Mouse (Mus musculus): ENCODE data around the gene Cracr2a. TPM values are rescaled to one million over a fixed set of nuclear protein-coding genes. Genes with fewer than 3 reads are reported as not detected.
A peak's percentile ranks its signal among the peaks of the same experiment; 100 is the strongest.
"Not testable (repeated sequence)": the region's sequence is repeated elsewhere in the genome, so short reads cannot be mapped to it uniquely, and the experiment has no call there.

Cracr2a gene
- 0.96 and 1.7 TPM in 2 replicates for polyA plus RNA-seq (2012; rRNA removed)

DNA sequence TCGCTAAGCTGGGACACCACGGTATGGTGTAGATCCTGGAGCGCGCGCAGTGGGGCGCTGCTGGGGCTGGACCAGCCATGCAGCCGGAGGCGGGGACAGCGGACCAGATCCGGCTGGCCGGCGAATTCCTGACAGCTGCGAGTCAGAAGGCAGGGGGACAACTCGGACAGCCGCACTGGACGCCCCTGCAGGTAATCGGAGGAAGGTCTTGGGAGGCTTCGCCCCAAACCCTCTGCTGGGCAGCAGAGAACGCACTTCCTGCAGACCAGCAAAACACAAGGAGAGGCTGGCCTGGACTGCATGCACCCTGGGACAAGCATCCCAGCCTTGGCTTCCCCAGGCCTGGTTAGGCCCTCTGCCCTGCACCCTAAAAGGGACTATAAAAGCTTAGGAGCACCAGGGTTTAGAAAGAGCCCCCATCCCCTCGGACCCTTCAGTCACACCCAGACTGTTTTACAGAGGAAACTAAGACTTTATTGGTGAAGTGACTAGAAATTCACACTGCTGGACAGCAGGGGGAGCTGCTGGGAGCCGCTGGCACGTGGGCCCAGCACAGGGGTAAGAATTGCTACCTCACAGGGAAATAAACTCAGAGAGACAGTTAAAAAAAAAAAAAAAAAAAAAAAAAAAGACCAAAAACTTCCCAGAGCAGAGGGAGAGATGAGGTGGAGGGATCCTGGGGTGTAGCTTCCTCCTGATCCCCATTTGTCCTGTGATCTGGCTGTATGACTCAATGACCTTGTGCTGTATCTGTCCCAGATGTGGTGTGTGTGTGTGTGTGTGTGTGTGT, at the start of gene Cracr2a:
Cracr2a (plus strand) TSS at position 108 of the 790 bp plus-strand sequence.
- DNase-seq (ENCODE audit: low spot score) = peak; percentile 58

DNA sequence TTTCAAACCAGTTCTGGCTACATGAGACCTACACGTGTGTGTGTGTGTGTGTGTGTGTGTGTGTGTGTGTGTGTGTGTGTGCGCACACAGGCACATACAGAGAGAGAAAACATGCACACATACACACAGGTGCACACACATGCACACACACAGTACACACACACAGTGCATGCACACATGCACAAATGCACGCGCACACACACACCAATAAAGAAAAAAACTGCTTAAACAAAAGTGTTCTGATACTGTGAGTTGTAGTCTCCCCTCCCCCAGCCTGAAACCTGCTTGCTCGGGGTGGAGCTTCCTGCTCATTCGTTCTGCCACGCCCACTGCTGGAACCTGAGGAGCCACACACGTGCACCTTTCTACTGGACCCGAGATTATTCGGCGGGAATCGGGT, 47.4 kb upstream of the Cracr2a start:
- not testable (repeated sequence) for DNase-seq (ENCODE audit: low spot score)

- DNase-seq (ENCODE audit: low spot score) = no peak
Observed at GRCm38 (mm10) chr6:127521176-127521575, 40.0 kb upstream of the Cracr2a start.

GRCm38 (mm10) chr6:127522326-127522725, 38.8 kb upstream of the Cracr2a start:
- no peak for DNase-seq (ENCODE audit: low spot score)

GRCm38 (mm10) chr6:127524442-127524841, 36.7 kb upstream of the Cracr2a start:
- no peak for DNase-seq (ENCODE audit: low spot score)

DNA sequence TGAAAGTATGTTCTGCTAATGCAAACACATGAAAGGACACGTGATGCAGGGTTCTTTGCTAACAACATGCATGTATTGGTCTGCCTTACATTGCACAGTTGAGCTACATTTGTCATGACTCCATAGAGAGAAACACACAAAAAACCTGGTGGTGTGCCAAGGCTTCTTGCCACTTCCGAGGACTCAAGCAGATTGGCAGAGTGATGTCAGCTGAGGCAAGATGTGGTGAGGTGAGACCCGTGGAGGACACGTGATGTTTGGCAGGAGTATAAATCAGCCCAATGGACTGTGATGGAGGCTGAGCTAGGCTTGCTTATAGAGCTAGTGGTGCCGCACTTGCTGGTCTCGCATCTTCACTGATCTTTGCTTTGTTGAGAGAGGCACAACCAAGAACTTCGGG, 32.5 kb upstream of the Cracr2a start:
- DNase-seq (ENCODE audit: low spot score) = no peak

DNA sequence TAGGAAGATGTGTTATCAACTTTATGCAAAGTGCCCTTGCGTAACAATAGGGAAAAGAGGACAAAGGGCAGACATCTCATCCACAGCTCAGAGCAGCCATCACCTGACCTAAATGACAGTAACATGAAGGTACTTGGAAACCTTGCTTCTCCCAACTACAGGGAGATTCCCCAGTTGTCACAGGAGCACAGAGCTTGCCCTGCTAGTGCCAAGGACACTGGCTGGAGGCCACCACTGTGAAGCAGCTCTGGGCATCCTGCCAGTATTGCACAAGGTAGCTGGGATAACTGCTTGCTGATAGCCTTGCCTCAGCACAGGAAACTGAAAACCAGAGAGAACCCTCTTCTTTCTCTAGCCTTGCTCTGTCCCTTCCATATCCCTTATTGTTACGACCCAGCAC, 31.7 kb upstream of the Cracr2a start:
- peak; percentile 35 for DNase-seq (ENCODE audit: low spot score)

DNA sequence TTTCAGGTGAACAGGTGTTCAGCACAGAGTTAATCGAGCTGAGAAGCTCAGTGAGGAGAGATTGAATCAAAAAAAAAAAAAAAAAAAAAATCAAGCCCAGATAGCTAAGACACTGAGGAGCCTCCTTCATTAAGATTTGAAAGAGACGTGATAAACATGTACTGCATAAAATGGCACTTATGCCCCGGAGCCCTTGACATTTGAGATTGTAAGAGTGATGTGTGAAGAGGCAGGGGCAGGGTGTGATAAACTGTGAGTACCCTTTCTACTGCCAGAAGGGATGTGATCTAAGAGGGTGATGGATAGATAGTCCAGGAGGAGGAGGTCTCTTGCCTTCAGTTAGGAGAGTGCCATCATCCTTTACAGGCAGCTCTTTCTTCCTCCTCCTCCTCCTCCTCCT, 30.9 kb upstream of the Cracr2a start:
- no peak for DNase-seq (ENCODE audit: low spot score)

DNA sequence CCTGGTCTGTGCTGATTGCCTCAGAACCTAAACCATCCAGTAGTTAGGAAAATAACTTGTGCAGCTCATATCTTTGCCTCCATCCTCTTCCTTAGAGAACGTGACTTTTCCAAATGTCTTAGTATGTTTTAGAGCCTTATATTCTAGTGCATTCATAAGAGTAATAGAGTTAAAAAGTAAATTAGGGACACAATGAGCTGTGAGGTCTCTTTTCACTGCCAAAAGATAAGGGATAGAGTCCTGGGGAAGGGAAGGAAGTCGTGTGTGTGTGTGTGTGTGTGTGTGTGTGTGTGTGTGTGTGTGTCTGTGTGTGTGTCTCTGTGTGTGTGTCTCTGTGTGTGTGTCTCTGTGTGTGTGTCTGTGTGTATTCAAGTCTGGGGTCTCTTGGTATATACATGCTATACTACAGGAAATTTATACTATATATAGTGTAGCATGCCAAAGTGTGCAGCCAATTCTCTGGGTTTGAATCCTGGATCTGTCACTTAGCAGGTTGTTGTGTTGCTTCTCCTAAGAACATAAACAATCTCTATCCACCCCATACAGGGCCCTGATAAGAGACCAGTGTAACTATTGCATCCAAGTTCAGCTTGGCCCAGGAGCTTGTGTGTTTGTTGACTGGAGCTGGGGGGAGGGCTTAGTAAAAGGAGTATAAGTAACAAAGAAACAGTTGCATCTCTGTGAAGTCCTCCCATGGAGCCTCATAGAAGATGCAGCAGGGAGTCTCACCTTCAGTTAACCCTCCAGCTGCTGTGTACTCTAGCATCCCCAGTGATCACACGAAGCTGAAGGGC, 29.5 kb upstream of the Cracr2a start:
- no peak for DNase-seq (ENCODE audit: low spot score)

DNA sequence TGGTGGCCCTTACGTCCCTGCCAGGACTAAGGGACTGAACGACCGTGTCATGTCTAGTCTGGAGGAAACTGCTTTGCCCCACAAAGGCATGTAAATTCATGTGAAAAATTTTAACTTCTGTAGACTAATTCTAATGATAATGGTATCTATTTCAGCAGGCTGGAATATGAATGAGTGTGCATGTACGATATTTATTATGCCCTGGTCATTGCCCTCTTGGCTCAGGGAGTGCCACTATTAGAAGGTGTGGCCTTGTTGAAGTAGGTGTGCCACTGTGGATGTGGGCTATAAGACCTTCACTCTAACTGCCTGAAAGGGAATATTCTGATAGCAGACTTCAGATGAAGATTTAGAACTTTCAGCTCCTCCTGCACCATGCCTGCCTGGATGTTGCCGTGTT, 28.8 kb upstream of the Cracr2a start:
- DNase-seq (ENCODE audit: low spot score) = no peak

DNA sequence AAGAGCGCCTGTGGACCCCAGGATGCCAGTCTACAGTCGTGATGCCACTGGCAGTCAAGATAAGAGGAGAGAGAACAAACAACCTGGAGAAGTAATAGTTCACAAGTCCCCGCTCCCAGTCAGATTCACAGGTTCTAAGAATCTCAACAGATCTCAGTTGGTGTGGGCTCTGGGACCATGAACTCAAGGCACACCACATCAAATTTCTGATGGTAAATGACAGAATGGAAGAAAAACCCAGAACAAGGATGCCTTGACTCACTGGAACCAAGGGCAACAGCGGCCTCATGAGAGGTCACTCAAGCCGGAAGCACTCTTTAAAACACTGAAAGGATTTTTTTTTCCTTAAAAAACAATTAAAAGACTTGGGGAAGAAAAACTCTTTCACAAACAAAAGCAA, 27.4 kb upstream of the Cracr2a start:
- DNase-seq (ENCODE audit: low spot score) = no peak

- no peak for DNase-seq (ENCODE audit: low spot score)
Observed at GRCm38 (mm10) chr6:127537035-127537434, 24.1 kb upstream of the Cracr2a start.

DNA sequence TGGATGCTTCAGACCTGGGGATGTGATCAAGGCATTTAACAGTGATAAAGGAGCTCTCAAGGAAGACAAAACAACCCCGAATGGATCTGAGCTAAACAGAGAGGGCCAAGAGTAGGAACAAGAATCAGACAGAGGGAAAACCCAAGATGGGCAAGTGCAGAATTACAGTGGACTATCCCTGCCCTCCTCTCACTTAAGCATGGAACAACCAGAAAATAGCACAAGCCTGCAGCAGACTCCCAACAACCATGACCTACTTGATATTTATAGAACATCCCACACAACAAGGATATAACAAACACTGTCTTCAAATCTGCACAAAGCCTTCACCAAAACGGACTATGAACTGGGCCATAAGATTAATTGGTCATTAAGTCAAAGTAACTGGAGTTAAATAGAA, 23.0 kb upstream of the Cracr2a start:
- no peak for DNase-seq (ENCODE audit: low spot score)

DNA sequence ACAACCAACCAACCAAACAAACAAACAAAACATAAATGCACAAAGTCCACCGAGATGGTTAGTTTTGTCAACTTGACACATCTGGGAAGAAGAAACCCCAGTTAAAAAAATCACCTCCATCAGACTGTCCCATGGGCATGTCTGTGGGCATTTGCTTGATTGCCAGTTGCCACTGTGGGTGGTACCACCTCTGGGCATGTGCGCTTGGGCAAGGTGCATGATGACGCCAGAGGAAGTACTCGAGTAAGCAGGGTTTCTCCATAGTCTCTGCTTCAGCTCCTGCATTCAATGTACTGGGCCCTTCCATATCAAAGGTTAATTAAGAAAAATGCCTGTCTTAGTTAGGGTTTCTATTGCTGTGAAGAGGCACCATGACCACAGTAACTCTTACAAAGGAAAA, 21.9 kb upstream of the Cracr2a start:
- no peak for DNase-seq (ENCODE audit: low spot score)

- DNase-seq (ENCODE audit: low spot score) = no peak
Observed at GRCm38 (mm10) chr6:127539659-127540058, 21.5 kb upstream of the Cracr2a start.

DNA sequence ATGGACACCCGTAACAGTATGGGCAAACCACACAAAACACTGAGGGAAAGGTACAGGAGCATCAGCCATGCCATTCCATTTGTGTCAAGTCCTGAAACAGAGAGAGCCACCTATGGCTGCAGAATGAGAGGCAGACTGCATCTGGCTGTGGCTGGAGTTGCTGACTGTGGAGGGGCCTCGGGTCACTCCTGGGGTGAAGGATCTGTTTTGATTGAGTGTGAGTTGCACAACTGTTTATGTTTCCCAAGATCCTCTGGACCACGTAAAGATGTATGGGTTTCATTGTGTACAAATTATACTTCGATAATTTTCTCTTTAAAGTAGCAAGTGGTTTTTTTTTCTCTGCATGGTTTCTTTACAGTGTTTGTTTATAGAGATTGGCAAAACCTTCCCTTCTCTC, 20.6 kb upstream of the Cracr2a start:
- DNase-seq (ENCODE audit: low spot score) = no peak

- DNase-seq (ENCODE audit: low spot score) = no peak
Observed at GRCm38 (mm10) chr6:127541617-127542374, 19.3 kb upstream of the Cracr2a start.

GRCm38 (mm10) chr6:127546676-127547075, 14.5 kb upstream of the Cracr2a start:
- no peak for DNase-seq (ENCODE audit: low spot score)

GRCm38 (mm10) chr6:127552940-127553339, 8.2 kb upstream of the Cracr2a start:
- DNase-seq (ENCODE audit: low spot score) = no peak

- DNase-seq (ENCODE audit: low spot score) = no peak
Observed at GRCm38 (mm10) chr6:127555553-127555952, 5.6 kb upstream of the Cracr2a start.

- DNase-seq (ENCODE audit: low spot score) = no peak
Observed at GRCm38 (mm10) chr6:127560872-127561230, 287 bp upstream of the Cracr2a start.

GRCm38 (mm10) chr6:127563511-127563910, 2.4 kb downstream of the Cracr2a start:
- DNase-seq (ENCODE audit: low spot score) = no peak

Measured in urinary bladder, adult 2 months (tissue).